Mouse (Mus musculus): Measurements from ENCODE around the gene Tgif1. TPM values are rescaled to one million over a fixed set of nuclear protein-coding genes. Genes with fewer than 3 reads are reported as not detected.
A peak's percentile ranks its signal among the peaks of the same experiment; 100 is the strongest.

Tgif1 gene
- total RNA-seq, 2 experiments from 2014 or later, result 3.8 to 4.4 TPM

- no peak for DNase-seq
Measured at GRCm38 (mm10) chr17:70806600-70806999, 46.7 kb downstream of the Tgif1 start.

DNA sequence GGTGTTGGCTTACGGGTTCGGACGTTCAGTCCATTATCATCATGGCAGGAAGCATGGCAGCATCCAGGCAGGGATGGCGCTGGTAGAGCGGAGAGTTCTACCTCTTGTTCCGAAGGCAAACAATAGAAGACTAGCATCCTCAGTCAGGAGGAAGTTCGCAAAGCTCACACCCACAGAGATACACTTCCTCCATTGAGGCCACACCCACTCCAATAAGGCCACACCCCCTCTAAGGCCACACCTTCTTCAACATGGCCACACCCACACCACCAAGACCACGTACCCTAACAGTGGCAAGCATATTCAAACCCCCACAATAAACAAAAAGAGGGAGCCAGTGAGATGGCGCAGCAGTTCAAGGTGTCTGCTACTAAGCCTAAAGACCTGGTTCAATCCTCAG, 47.5 kb downstream of the Tgif1 start:
- no peak for DNase-seq

GRCm38 (mm10) chr17:70802022-70802421, 51.3 kb downstream of the Tgif1 start:
- no peak for DNase-seq

- DNase-seq, result no peak
Measured at GRCm38 (mm10) chr17:70799266-70799665, 54.1 kb downstream of the Tgif1 start.

DNA sequence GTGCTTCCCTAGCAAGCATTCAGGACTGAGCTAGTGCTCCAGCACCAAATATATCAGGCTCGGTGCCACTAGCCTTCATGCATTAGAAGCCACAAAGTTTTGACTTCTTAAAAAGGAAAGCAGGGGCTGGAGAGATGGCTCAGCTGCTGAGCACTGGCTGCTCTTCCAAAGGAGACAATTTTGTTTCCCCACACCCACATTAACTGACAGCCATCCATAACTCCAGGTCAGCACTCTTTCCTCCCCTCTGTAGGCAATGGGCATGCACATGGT, 55.6 kb downstream of the Tgif1 start:
- DNase-seq, result no peak

GRCm38 (mm10) chr17:70796940-70797772, 56.2 kb downstream of the Tgif1 start:
- no peak for DNase-seq

- DNase-seq, result no peak
Measured at GRCm38 (mm10) chr17:70795196-70795595, 58.1 kb downstream of the Tgif1 start.

- no peak for DNase-seq
Measured at GRCm38 (mm10) chr17:70794722-70795121, 58.6 kb downstream of the Tgif1 start.

GRCm38 (mm10) chr17:70794291-70794690, 59.1 kb downstream of the Tgif1 start:
- DNase-seq, result peak; percentile 11

Small RNAs within 50 kb of the gene (microRNA-seq; reads per million reads assigned to microRNA genes)
- 0 reads per million in 2 experiments for gene Mir1195 (ENCODE audit: borderline replicate concordance in 2 of 2)

Other genes starting within 250 kb of the Tgif1 start
- 1,000 to 10,000 TPM; 1,018 to 1,234 TPM for gene Myom1, start 149.1 kb upstream of the Tgif1 start, total RNA-seq (2021)
- gene Myl12a, start 149.3 kb upstream of the Tgif1 start, total RNA-seq (2021), result 100 to 1,000 TPM; 404 to 431 TPM